Mouse (Mus musculus): ENCODE results near the gene Cbr1.

The Cbr1 gene

DNA sequence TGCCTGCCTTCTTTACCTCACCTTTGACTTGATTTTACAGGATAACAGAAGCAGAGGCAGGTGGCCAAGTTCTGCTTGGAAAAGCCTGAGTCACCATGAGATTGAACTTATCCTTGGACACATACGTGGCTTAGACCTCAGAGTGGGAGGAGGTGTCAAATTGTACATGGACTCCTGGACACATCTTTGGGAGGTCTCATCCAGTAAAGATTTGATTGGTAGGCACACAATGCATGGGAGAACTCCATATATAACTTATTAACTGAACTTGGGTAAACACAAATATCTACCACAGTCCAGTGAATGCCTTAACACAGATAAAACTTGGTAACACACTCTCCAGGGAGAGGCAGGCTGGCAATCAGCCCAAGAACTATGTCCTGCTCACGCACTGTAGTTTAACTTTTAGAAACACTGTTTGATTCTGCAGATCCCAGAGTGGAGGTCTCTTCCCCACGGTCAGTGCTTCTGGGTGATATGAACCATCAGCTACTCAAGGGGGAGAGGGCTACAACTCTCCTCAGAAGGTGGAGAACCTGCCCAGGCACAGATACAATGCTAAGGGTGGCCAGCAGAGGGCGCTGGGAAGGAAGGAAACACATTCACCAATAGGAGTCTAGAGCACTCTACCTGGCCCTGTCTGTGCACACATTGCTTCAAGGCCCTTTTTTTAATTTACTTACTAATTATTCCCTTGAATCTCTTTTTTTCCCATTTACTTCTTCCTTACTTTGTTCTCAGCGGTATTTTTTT is 9.6 kb downstream of the Cbr1 start:
- TF ChIP-seq GATA4 (IDR thresholded peaks at IDR 0.05; ENCODE audit: insufficient replicate concordance, low read length), result no peak

DNA sequence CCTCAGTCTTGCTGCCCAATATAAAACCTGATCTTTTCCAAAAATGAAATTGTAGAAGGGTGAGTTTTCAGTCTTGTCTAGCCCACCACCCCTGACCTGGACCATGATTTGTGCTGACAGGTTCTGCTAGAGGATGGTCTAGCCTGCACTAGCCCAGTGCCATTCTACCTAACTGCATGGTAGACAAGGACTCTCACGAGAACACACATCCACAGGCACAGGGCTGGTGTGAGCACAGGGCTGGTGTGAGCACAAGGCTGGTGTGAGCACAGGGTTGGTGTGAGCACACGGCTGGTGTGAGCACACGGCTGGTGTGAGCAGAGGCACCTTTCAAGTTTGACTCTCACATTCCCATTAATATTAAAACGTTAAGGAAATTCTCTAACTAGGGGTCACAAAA is 19.0 kb downstream of the Cbr1 start:
- TF ChIP-seq GATA4 (IDR thresholded peaks at IDR 0.05; ENCODE audit: insufficient replicate concordance, low read length), result no peak

GRCm38 (mm10) chr16:93626745-93627144 is 21.1 kb downstream of the Cbr1 start:
- no peak for TF ChIP-seq GATA4 (IDR thresholded peaks at IDR 0.05; ENCODE audit: insufficient replicate concordance, low read length)

GRCm38 (mm10) chr16:93627761-93628400 is 22.2 kb downstream of the Cbr1 start, which contains the start of gene Gm5678:
Gm5678 (plus strand) TSS chr16:93628097.
- TF ChIP-seq GATA4 (IDR thresholded peaks at IDR 0.05; ENCODE audit: insufficient replicate concordance, low read length), result no peak

DNA sequence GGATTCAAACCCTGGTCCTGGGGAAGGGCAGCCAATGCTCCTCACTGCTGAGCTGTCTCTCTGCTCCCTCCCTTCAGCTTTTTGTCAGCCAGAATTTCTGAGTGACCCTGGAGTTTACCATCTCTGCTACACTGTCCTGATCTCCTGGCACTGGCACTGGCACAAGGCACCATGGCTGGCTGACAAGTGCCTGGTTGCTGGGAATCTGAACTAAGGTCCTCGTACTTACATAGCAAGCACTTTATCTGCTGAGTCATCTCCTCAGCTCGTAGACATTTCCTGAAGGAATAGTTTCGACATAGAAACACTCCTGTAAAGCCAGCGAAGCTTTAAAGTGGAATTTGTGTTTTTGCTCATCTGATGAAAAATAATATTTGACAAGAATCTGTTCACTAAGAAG is 38.4 kb downstream of the Cbr1 start:
- TF ChIP-seq GATA4 (IDR thresholded peaks at IDR 0.05; ENCODE audit: insufficient replicate concordance, low read length), result no peak

DNA sequence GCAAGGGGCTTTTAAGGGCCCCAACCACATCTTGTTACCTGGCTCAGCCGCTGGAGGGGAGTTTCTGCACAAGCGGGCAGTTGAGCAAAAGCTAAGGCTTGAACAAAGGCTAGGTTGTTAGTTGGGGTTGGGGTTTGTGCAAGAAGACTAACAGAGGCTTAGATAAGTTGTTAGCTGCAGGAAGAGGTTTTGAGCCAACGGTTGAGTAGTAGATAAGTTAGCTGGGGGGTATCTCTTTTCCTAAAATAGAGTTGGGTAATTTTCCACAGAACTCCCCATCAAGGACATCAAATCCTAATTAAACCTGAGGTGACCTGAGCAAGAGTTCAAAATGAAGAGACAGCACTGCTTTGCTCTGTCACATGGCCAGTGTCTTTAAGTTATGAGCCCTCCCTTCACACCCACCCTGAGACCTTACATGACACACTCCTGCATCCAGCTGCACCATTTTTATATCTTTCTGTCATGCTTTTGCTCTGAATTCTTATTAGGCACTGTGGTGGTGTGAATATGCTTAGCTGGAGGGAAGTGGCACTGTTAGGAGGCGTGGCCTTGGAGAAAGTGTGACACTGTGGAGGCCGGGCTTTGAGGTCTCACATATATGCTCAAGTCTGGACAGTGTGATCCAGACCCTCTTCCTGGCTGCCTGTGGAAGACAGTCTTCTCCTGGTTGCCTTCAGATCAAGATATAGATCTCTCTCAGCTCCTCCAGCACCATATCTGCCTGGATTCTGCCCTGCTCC is 43.0 kb downstream of the Cbr1 start:
- TF ChIP-seq GATA4 (IDR thresholded peaks at IDR 0.05; ENCODE audit: insufficient replicate concordance, low read length), result no peak

Measured in liver, adult (tissue).